Mouse (Mus musculus): ENCODE results near the gene Hdac5. TPM values are rescaled to one million over a fixed set of nuclear protein-coding genes. Genes with fewer than 3 reads are reported as not detected.
"Not testable (repeated sequence)": the region's sequence is repeated elsewhere in the genome, so short reads cannot be mapped to it uniquely, and the experiment has no call there.

Gene Hdac5
- polyA plus RNA-seq, 1 experiment from 2014 or later: 45.3 TPM

- no peaks in the 10 kb centered on the region for H3K9me3 ChIP-seq (replicated peaks; ENCODE audit: control insufficient read depth, low read length)
- H3K27me3 ChIP-seq (ENCODE audit: control insufficient read depth, insufficient read depth, low read length): no peaks in the 10 kb centered on the region
- H3K4me3 ChIP-seq (ENCODE audit: low read depth, low read length): no peak overlapping the region
- no peak overlapping the region for H3K27ac ChIP-seq (ENCODE audit: low read depth, low read length)
- peaks cover 16% of the 10 kb centered on the region for H3K36me3 ChIP-seq (ENCODE audit: control insufficient read depth, insufficient read depth, low read length)
- no peak for ATAC-seq (replicated peaks; ENCODE audit: insufficient number of reproducible peaks, low FRiP score, low TSS enrichment)
- H3K4me2 ChIP-seq: no peak overlapping the region
- no peak overlapping the region for H3K9ac ChIP-seq (ENCODE audit: low read depth, low read length)
- H3K4me1 ChIP-seq (ENCODE audit: control insufficient read depth, insufficient read depth, low read length): no peaks in the 10 kb centered on the region
- 91% methylated on average over 5 of the region's 5 CpGs for WGBS (ENCODE audit: insufficient replicate concordance)
Observed at GRCm38 (mm10) chr11:102167539-102167938, 62.4 kb downstream of the Hdac5 start.

GRCm38 (mm10) chr11:102165971-102166722 is 63.8 kb downstream of the Hdac5 start:
- ATAC-seq (replicated peaks; ENCODE audit: insufficient number of reproducible peaks, low FRiP score, low TSS enrichment): no peak
- 63% methylated on average over 6 of the region's 6 CpGs for WGBS (ENCODE audit: insufficient replicate concordance)

GRCm38 (mm10) chr11:102159781-102160180 is 70.2 kb downstream of the Hdac5 start:
- H3K9ac ChIP-seq (ENCODE audit: low read depth, low read length): no peak overlapping the region
- WGBS (ENCODE audit: insufficient replicate concordance): 79% methylated on average over 5 of the region's 5 CpGs
- ATAC-seq (replicated peaks; ENCODE audit: insufficient number of reproducible peaks, low FRiP score, low TSS enrichment): no peak

More at GRCm38 (mm10) chr11:102165971-102166722, 63.8 kb downstream of the Hdac5 start:
- H3K4me1 ChIP-seq (ENCODE audit: control insufficient read depth, insufficient read depth, low read length): no peaks in the 10 kb centered on the region
- no peak overlapping the region for H3K9ac ChIP-seq (ENCODE audit: low read depth, low read length)
- no peaks in the 10 kb centered on the region for H3K27me3 ChIP-seq (ENCODE audit: control insufficient read depth, insufficient read depth, low read length)
- no peak overlapping the region for H3K27ac ChIP-seq (ENCODE audit: low read depth, low read length)
- peaks cover 19% of the 10 kb centered on the region for H3K36me3 ChIP-seq (ENCODE audit: control insufficient read depth, insufficient read depth, low read length)
- no peak overlapping the region for H3K4me2 ChIP-seq
- no peaks in the 10 kb centered on the region for H3K9me3 ChIP-seq (replicated peaks; ENCODE audit: control insufficient read depth, low read length)
- no peak overlapping the region for H3K4me3 ChIP-seq (ENCODE audit: low read depth, low read length)

GRCm38 (mm10) chr11:102158024-102158423 is 71.9 kb downstream of the Hdac5 start:
- H3K36me3 ChIP-seq (ENCODE audit: control insufficient read depth, insufficient read depth, low read length): not testable (repeated sequence)

More at GRCm38 (mm10) chr11:102159781-102160180, 70.2 kb downstream of the Hdac5 start:
- Histone ChIP-seq H3K4me1 (ENCODE audit: control insufficient read depth, insufficient read depth, low read length) (peaks cover 4% of the 10 kb centered on the region; the same call in 1 of the 2 replicates), H3K36me3 (ENCODE audit: control insufficient read depth, insufficient read depth, low read length) (peaks cover 12% of the 10 kb centered on the region), H3K27ac (ENCODE audit: low read depth, low read length) (no peak overlapping the region), H3K4me3 (ENCODE audit: low read depth, low read length) (no peak overlapping the region), H3K4me2 (no peak overlapping the region), H3K9me3 (replicated peaks; ENCODE audit: control insufficient read depth, low read length) (no peaks in the 10 kb centered on the region), H3K27me3 (ENCODE audit: control insufficient read depth, insufficient read depth, low read length) (no peaks in the 10 kb centered on the region)

GRCm38 (mm10) chr11:102156786-102157089 is 73.2 kb downstream of the Hdac5 start:
- no peak overlapping the region for H3K4me3 ChIP-seq (ENCODE audit: low read depth, low read length)
- peaks cover 4% of the 10 kb centered on the region; the same call in 1 of the 2 replicates for H3K4me1 ChIP-seq (ENCODE audit: control insufficient read depth, insufficient read depth, low read length)
- no peak overlapping the region for H3K9ac ChIP-seq (ENCODE audit: low read depth, low read length)
- 8% methylated on average over 1 of the region's 1 CpGs for WGBS (ENCODE audit: insufficient replicate concordance)
- H3K36me3 ChIP-seq (ENCODE audit: control insufficient read depth, insufficient read depth, low read length): no peaks in the 10 kb centered on the region; the same call in 1 of the 2 replicates
- H3K4me2 ChIP-seq: no peak overlapping the region; the same call in 1 of the 2 replicates
- no peaks in the 10 kb centered on the region for H3K27me3 ChIP-seq (ENCODE audit: control insufficient read depth, insufficient read depth, low read length)
- no peaks in the 10 kb centered on the region for H3K9me3 ChIP-seq (replicated peaks; ENCODE audit: control insufficient read depth, low read length)
- no peak overlapping the region for H3K27ac ChIP-seq (ENCODE audit: low read depth, low read length)
- ATAC-seq (replicated peaks; ENCODE audit: insufficient number of reproducible peaks, low FRiP score, low TSS enrichment): no peak

More at GRCm38 (mm10) chr11:102158024-102158423, 71.9 kb downstream of the Hdac5 start:
- not testable (repeated sequence) for H3K9me3 ChIP-seq (replicated peaks; ENCODE audit: control insufficient read depth, low read length); H3K27ac ChIP-seq (ENCODE audit: low read depth, low read length); H3K9ac ChIP-seq (ENCODE audit: low read depth, low read length); H3K4me1 ChIP-seq (ENCODE audit: control insufficient read depth, insufficient read depth, low read length); ATAC-seq (replicated peaks; ENCODE audit: insufficient number of reproducible peaks, low FRiP score, low TSS enrichment); H3K4me3 ChIP-seq (ENCODE audit: low read depth, low read length); H3K27me3 ChIP-seq (ENCODE audit: control insufficient read depth, insufficient read depth, low read length); H3K4me2 ChIP-seq
- 65% methylated on average over 2 of the region's 2 CpGs for WGBS (ENCODE audit: insufficient replicate concordance)

GRCm38 (mm10) chr11:102156039-102156785 is 73.8 kb downstream of the Hdac5 start, which contains the start of gene Tmem101:
Gene Tmem101 (minus strand): TSS chr11:102156404.
- WGBS (ENCODE audit: insufficient replicate concordance): under 1% methylated on average over 37 of the region's 37 CpGs
- peak; percentile 69 for ATAC-seq (replicated peaks; ENCODE audit: insufficient number of reproducible peaks, low FRiP score, low TSS enrichment)
- no peaks in the 10 kb centered on the region for H3K27me3 ChIP-seq (ENCODE audit: control insufficient read depth, insufficient read depth, low read length)
- H3K4me2 ChIP-seq: peak within 1 kb of the TSS; percentile 96
- H3K9me3 ChIP-seq (replicated peaks; ENCODE audit: control insufficient read depth, low read length): no peaks in the 10 kb centered on the region
- no peaks in the 10 kb centered on the region for H3K36me3 ChIP-seq (ENCODE audit: control insufficient read depth, insufficient read depth, low read length)
- peaks cover 4% of the 10 kb centered on the region; the same call in 1 of the 2 replicates for H3K4me1 ChIP-seq (ENCODE audit: control insufficient read depth, insufficient read depth, low read length)
- 0 out of 2 replicates have a peak within 1 kb of the TSS, but pooled peaks have one; percentile 62 for H3K27ac ChIP-seq (ENCODE audit: low read depth, low read length)
- H3K4me3 ChIP-seq (ENCODE audit: low read depth, low read length): peak within 1 kb of the TSS; percentile 91
- peak within 1 kb of the TSS; percentile 84 for H3K9ac ChIP-seq (ENCODE audit: low read depth, low read length)

DNA sequence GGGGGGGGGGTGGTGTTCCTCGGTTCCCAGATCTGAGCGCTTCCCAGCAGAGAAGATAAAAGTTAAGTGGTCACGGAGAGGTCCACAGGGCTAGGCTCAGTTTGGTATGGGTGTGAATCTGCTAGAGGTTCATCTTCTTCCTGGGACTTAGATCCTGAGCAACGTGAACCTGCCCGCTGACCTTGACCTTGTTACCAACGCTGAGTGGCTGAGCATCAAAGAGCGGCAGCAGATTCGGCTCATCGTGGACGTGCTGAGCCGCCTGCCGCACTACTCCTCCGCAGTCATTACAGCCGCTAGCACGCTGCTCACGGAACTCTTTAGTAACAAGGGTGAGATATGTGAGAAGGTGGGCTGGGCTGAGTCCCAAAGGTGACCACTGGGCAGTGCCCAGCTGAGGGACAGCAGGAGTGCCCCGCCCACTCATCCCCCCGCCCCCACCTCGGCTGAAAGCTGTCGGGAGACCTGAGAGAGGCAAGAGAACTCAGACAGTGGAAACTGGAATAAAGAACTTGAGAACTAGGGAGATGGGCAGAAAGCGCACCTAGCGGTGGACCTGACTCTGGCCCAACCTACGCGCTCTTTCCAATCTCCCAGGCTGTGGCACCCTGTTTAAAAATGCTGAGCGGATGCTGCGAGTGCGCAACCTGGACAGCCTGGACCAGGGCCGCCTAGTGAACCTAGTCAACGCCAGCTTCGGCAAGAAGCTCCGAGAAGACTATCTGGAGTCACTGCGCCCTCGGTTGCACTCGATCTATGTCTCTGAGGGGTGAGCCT is 82.6 kb downstream of the Hdac5 start:
- H3K4me2 ChIP-seq: peak overlapping the region; percentile 61
- H3K4me1 ChIP-seq (ENCODE audit: control insufficient read depth, insufficient read depth, low read length): peaks cover 22% of the 10 kb centered on the region
- H3K27ac ChIP-seq (ENCODE audit: low read depth, low read length): no peak overlapping the region
- no peaks in the 10 kb centered on the region for H3K9me3 ChIP-seq (replicated peaks; ENCODE audit: control insufficient read depth, low read length)
- H3K36me3 ChIP-seq (ENCODE audit: control insufficient read depth, insufficient read depth, low read length): no peaks in the 10 kb centered on the region
- peaks cover 64% of the 10 kb centered on the region for H3K27me3 ChIP-seq (ENCODE audit: control insufficient read depth, insufficient read depth, low read length)
- ATAC-seq (replicated peaks; ENCODE audit: insufficient number of reproducible peaks, low FRiP score, low TSS enrichment): no peak
- no peak overlapping the region; the same call in 1 of the 2 replicates for H3K9ac ChIP-seq (ENCODE audit: low read depth, low read length)
- 12% methylated on average over 34 of the region's 34 CpGs for WGBS (ENCODE audit: insufficient replicate concordance)
- H3K4me3 ChIP-seq (ENCODE audit: low read depth, low read length): peak overlapping the region; percentile 43

DNA sequence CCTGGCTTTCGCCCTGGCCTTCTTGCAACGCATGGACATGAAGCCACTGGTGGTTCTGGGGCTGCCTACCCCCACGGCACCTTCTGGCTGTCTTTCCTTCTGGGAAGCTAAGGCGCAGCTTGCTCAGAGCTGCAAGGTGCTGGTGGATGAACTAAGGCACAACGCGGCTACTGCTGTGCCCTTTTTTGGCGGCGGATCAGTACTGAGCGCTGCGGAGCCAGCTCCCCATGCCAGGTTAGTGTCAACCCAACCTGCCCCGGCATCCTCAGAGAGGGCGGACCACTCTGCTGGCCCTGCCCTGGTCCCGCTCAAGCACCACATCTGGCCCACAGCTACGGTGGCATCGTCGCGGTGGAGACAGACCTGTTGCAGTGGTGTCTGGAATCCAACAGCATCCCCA is 83.4 kb downstream of the Hdac5 start:
- Histone ChIP-seq H3K4me1 (ENCODE audit: control insufficient read depth, insufficient read depth, low read length) (peaks cover 22% of the 10 kb centered on the region), H3K4me2 (peak overlapping the region; percentile 61), H3K9ac (ENCODE audit: low read depth, low read length) (no peak overlapping the region; the same call in 1 of the 2 replicates), H3K4me3 (ENCODE audit: low read depth, low read length) (peak overlapping the region; percentile 43), H3K27me3 (ENCODE audit: control insufficient read depth, insufficient read depth, low read length) (peaks cover 65% of the 10 kb centered on the region), H3K27ac (ENCODE audit: low read depth, low read length) (no peak overlapping the region), H3K36me3 (ENCODE audit: control insufficient read depth, insufficient read depth, low read length) (no peaks in the 10 kb centered on the region), H3K9me3 (replicated peaks; ENCODE audit: control insufficient read depth, low read length) (no peaks in the 10 kb centered on the region)
- ATAC-seq (replicated peaks; ENCODE audit: insufficient number of reproducible peaks, low FRiP score, low TSS enrichment): no peak
- WGBS (ENCODE audit: insufficient replicate concordance): 11% methylated on average over 17 of the region's 17 CpGs

Measured in heart, embryonic 11.5 days (tissue).